Mouse (Mus musculus) liver, embryonic 14.5 days (tissue): ENCODE data around the gene Cd300lf.

Source experiments
- CTCF ChIP-seq: IDR thresholded peaks from 2 replicates; pipeline ENCODE4 v1.5.1; 2016; ENCODE audit warnings: antibody characterized with exemption, low read depth, control low read depth
- EP300 ChIP-seq: IDR thresholded peaks from 2 replicates; pipeline ENCODE4 v1.6.1; 2016; ENCODE audit warnings: antibody characterized with exemption, low read depth

DNA sequence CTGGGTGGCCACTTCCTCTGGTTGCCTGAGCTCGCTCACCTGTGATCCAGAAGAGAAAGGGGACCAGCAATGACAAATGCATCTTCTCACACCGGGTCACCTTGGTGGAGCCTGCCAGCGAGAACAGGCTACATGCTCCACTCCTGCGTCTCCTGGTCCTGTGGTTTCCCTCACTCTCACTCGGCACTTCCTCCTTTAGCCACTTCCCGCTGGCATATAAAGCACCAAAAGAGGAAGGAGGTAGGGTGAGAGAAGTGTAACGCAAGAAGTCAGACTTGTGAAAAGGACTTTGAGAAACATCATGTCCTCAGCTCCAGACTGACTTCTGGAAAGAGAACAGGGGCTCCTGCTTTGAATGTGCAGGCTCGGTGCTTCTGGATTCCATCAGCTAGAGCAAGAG is at the start of gene Cd300lf:
- TF ChIP-seq CTCF, result no peak
- no peak for TF ChIP-seq EP300
